Mouse (Mus musculus) thymus, adult 2 months (tissue): ENCODE measurements around the gene Gnmt. TPM values are rescaled to one million over a fixed set of nuclear protein-coding genes. Genes with fewer than 3 reads are reported as not detected.

ENCODE experiments used
- DNase-seq: peaks from one replicate; pipeline ENCODE4 v3.0.0; 2021
- H3K27ac ChIP-seq: fragments of 200-500 bp; 2 replicates; pipeline ENCODE4 v1.5.1; 2012; ENCODE audit warnings: low read length, control low read depth; ENCODE audit not compliant: control insufficient read depth, insufficient read depth
- H3K27me3 ChIP-seq: fragments of 200-500 bp; 2 replicates; pipeline ENCODE4 v1.6.1; 2012; ENCODE audit warnings: mild to moderate bottlenecking, low read length, moderate library complexity, mixed read lengths; ENCODE audit not compliant: control insufficient read depth, insufficient read depth
- H3K36me3 ChIP-seq: fragments of 200-500 bp; 2 replicates; pipeline ENCODE4 v1.6.1; 2012; ENCODE audit warnings: mild to moderate bottlenecking, low read length, moderate library complexity; ENCODE audit not compliant: control insufficient read depth, insufficient read depth
- H3K4me1 ChIP-seq: fragments of 200-500 bp; replicated peaks from 2 replicates; pipeline ENCODE4 v1.6.1; 2012; ENCODE audit warnings: low read length; ENCODE audit not compliant: control insufficient read depth, insufficient read depth
- H3K4me3 ChIP-seq: fragments of 200-500 bp; 2 replicates; pipeline ENCODE4 v1.5.1; 2012; ENCODE audit warnings: mild to moderate bottlenecking, low read length, control low read depth, moderate library complexity; ENCODE audit not compliant: control insufficient read depth, insufficient read depth
- CTCF ChIP-seq: fragments of 200-500 bp; IDR thresholded peaks from 2 replicates; pipeline ENCODE4 v1.5.1; 2012; ENCODE audit warnings: mild to moderate bottlenecking, control low read depth, low read length, moderate library complexity, borderline replicate concordance; ENCODE audit not compliant: control insufficient read depth, poor library complexity, insufficient read depth; ENCODE audit errors: extremely low read depth
- POLR2A ChIP-seq: fragments of 200-500 bp; IDR thresholded peaks from 2 replicates; pipeline ENCODE4 v1.6.1; 2012; ENCODE audit warnings: mild to moderate bottlenecking, low read length, control low read depth, moderate library complexity; ENCODE audit not compliant: control insufficient read depth, poor library complexity, insufficient read depth; ENCODE audit errors: extremely low read depth
- WGBS: fragments of 180-500 bp; shearing (Covaris S2); methylation state at CpG from one replicate; pipeline ENCODE4 v1.1.7; 2018; 5-methylcytosine and 5-hydroxymethylcytosine counted together
- polyA plus RNA-seq: library from polyadenylated mRNA; depleted of rRNA; stranded (reverse); fragments of >200 nt; gene quantifications from 2 replicates; pipeline ENCODE4 v1.2.3, GENCODE M21; 2012

Gnmt gene
- polyA plus RNA-seq, 1 experiment = 4.4 TPM

- WGBS = 100% methylated on average over 2 of the region's 2 CpGs
- DNase-seq = no peak
- H3K27me3 ChIP-seq = no peaks in the 10 kb centered on the region
- no peaks in the 10 kb centered on the region; the same call in 1 of the 2 replicates for H3K4me1 ChIP-seq
- peaks cover 28% of the 10 kb centered on the region for H3K36me3 ChIP-seq
- no peak overlapping the region for H3K27ac ChIP-seq
- no peak overlapping the region for H3K4me3 ChIP-seq
- TF ChIP-seq POLR2A = no peak
- no peak for TF ChIP-seq CTCF
These were observed 16.5 kb upstream of the Gnmt start for GRCm38 (mm10) chr17:46745506-46745905.

GRCm38 (mm10) chr17:46742986-46743385 is 14.0 kb upstream of the Gnmt start:
- DNase-seq = no peak
- H3K27me3 ChIP-seq = no peaks in the 10 kb centered on the region
- WGBS = 96% methylated on average over 9 of the region's 9 CpGs
- H3K36me3 ChIP-seq = peaks cover 28% of the 10 kb centered on the region
- no peaks in the 10 kb centered on the region for H3K4me1 ChIP-seq
- no peak overlapping the region for H3K4me3 ChIP-seq
- H3K27ac ChIP-seq = no peak overlapping the region
- TF ChIP-seq POLR2A = no peak
- no peak for TF ChIP-seq CTCF

- Histone ChIP-seq H3K27me3 (no peaks in the 10 kb centered on the region), H3K36me3 (peaks cover 25% of the 10 kb centered on the region), H3K4me3 (no peak overlapping the region), H3K27ac (no peak overlapping the region), H3K4me1 (no peaks in the 10 kb centered on the region)
- TF ChIP-seq CTCF (no peak), POLR2A (no peak)
- WGBS = 95% methylated on average over 6 of the region's 6 CpGs
- DNase-seq = no peak
These were observed 12.3 kb upstream of the Gnmt start for GRCm38 (mm10) chr17:46741305-46741704.

GRCm38 (mm10) chr17:46736160-46736559 is 7.2 kb upstream of the Gnmt start:
- no peaks in the 10 kb centered on the region for H3K27me3 ChIP-seq
- no peaks in the 10 kb centered on the region for H3K4me1 ChIP-seq
- peaks cover 6% of the 10 kb centered on the region; the same call in 1 of the 2 replicates for H3K36me3 ChIP-seq
- DNase-seq = peak; percentile 57
- no peak overlapping the region for H3K27ac ChIP-seq
- H3K4me3 ChIP-seq = no peak overlapping the region
- WGBS = 83% methylated on average over 9 of the region's 10 CpGs
- peak; percentile 78 for TF ChIP-seq CTCF
- no peak for TF ChIP-seq POLR2A

- 98% methylated on average over 7 of the region's 7 CpGs for WGBS
- no peak overlapping the region for H3K4me3 ChIP-seq
- no peak overlapping the region for H3K27ac ChIP-seq
- TF ChIP-seq POLR2A (no peak), CTCF (no peak)
- no peaks in the 10 kb centered on the region for H3K4me1 ChIP-seq
- peaks cover 6% of the 10 kb centered on the region; the same call in 1 of the 2 replicates for H3K36me3 ChIP-seq
- no peaks in the 10 kb centered on the region for H3K27me3 ChIP-seq
- no peak for DNase-seq
These were observed 6.3 kb upstream of the Gnmt start for GRCm38 (mm10) chr17:46735287-46735686.

- no peaks in the 10 kb centered on the region for H3K4me1 ChIP-seq
- TF ChIP-seq CTCF = no peak
- TF ChIP-seq POLR2A = no peak
- no peak overlapping the region for H3K4me3 ChIP-seq
- WGBS = 92% methylated on average over 3 of the region's 3 CpGs
- no peaks in the 10 kb centered on the region for H3K27me3 ChIP-seq
- H3K36me3 ChIP-seq = peaks cover 6% of the 10 kb centered on the region; the same call in 1 of the 2 replicates
- DNase-seq = no peak
- no peak overlapping the region for H3K27ac ChIP-seq
These were observed 5.1 kb upstream of the Gnmt start for GRCm38 (mm10) chr17:46734055-46734454.

- Histone ChIP-seq H3K4me3 (no peak overlapping the region), H3K27me3 (no peaks in the 10 kb centered on the region), H3K36me3 (no peaks in the 10 kb centered on the region), H3K27ac (no peak overlapping the region), H3K4me1 (no peaks in the 10 kb centered on the region)
- no peak for DNase-seq
- TF ChIP-seq POLR2A = no peak
- TF ChIP-seq CTCF = no peak
- WGBS = 85% methylated on average over 11 of the region's 11 CpGs
These were observed 472 bp downstream of the Gnmt start for GRCm38 (mm10) chr17:46728496-46728895.
